Mouse (Mus musculus) hindbrain, embryonic 11.5 days (tissue): ENCODE data around the gene Cmtm7. TPM values are rescaled to one million over a fixed set of nuclear protein-coding genes. Genes with fewer than 3 reads are reported as not detected.

Experiments
- ATAC-seq: fragments of 200-750 bp; cut with Nextera tagmentation; 2 replicates; pipeline ENCODE4 v1.8.0; 2017; ENCODE audit warnings: mild to moderate bottlenecking, moderate TSS enrichment, moderate library complexity; ENCODE audit not compliant: low FRiP score
- DNase-seq: peaks from one replicate; pipeline ENCODE4 v3.0.0-alpha.2; 2015; ENCODE audit warnings: low spot score
- H3K27ac ChIP-seq: fragments of 300-500 bp; sonication (generic); 2 replicates; pipeline ENCODE4 v1.5.1; 2014; ENCODE audit warnings: mild to moderate bottlenecking, low read depth, low read length
- H3K27me3 ChIP-seq: fragments of 300-500 bp; sonication (generic); 2 replicates; pipeline ENCODE4 v1.6.1; 2014; ENCODE audit warnings: mild to moderate bottlenecking, low read length, moderate library complexity, mixed read lengths; ENCODE audit not compliant: control insufficient read depth, insufficient read depth
- H3K36me3 ChIP-seq: fragments of 300-500 bp; sonication (generic); 2 replicates; pipeline ENCODE4 v1.6.1; 2014; ENCODE audit warnings: mild to moderate bottlenecking, low read length, moderate library complexity, mixed read lengths; ENCODE audit not compliant: control insufficient read depth, insufficient read depth
- H3K4me1 ChIP-seq: fragments of 300-500 bp; sonication (generic); replicated peaks from 2 replicates; pipeline ENCODE4 v1.6.1; 2014; ENCODE audit warnings: low read length, mixed read lengths; ENCODE audit not compliant: control insufficient read depth, insufficient read depth
- H3K4me2 ChIP-seq: fragments of 300-500 bp; sonication (generic); replicated peaks from 2 replicates; pipeline ENCODE4 v1.6.1; 2014; ENCODE audit warnings: mild to moderate bottlenecking, low read depth, low read length
- H3K4me3 ChIP-seq: fragments of 300-500 bp; sonication (generic); 2 replicates; pipeline ENCODE4 v1.5.1; 2014; ENCODE audit warnings: low read depth, low read length
- H3K9ac ChIP-seq: fragments of 300-500 bp; sonication (generic); 2 replicates; pipeline ENCODE4 v1.6.1; 2014; ENCODE audit warnings: low read depth, low read length
- H3K9me3 ChIP-seq: fragments of 300-500 bp; sonication (generic); 2 replicates; pipeline ENCODE4 v1.6.1; 2016; ENCODE audit warnings: low read length; ENCODE audit not compliant: control insufficient read depth
- WGBS: fragments of 180-500 bp; shearing (Covaris S2); extraction: QIAGEN DNeasy Blood & Tissue Kit; methylation state at CpG from one replicate; pipeline ENCODE4 v1.1.7; 2014; 5-methylcytosine and 5-hydroxymethylcytosine counted together
- polyA plus RNA-seq: library from polyadenylated mRNA; unstranded; fragments of >200 nt; fragmentation: Nextera tagmentation; extraction: Ambion mirVana; gene quantifications from 2 replicates; pipeline ENCODE4 v1.2.1, GENCODE M21; 2014

The Cmtm7 gene
- polyA plus RNA-seq, 1 experiment from 2014 or later, result 77.8 TPM

DNA sequence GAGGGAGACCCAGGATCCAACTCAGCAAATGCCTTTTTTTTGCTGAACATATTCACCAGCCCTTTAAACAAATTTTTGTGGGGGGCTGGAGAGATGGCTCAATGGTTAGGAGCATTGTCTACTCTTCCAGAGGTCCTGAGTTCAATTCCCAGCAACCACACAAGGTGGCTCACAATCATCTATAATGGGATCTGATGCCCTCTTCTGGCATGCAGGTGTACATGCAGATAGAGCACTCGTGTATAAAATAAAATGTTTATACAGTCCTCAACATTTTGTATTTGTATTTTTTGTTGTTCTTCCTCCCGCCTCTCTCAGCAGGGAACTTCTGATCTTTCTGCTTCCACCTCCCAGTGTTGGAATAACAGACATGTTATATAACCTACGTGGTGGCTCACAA, 30.1 kb downstream of the Cmtm7 start:
- H3K4me2 ChIP-seq, result no peak overlapping the region
- H3K4me1 ChIP-seq, result no peaks in the 10 kb centered on the region
- H3K27ac ChIP-seq, result no peak overlapping the region
- H3K36me3 ChIP-seq, result no peaks in the 10 kb centered on the region
- 80% methylated on average over 3 of the region's 3 CpGs for WGBS
- H3K9ac ChIP-seq, result no peak overlapping the region
- ATAC-seq, result no peak
- H3K9me3 ChIP-seq, result no peaks in the 10 kb centered on the region
- H3K27me3 ChIP-seq, result no peaks in the 10 kb centered on the region
- no peak overlapping the region for H3K4me3 ChIP-seq
- DNase-seq, result no peak

DNA sequence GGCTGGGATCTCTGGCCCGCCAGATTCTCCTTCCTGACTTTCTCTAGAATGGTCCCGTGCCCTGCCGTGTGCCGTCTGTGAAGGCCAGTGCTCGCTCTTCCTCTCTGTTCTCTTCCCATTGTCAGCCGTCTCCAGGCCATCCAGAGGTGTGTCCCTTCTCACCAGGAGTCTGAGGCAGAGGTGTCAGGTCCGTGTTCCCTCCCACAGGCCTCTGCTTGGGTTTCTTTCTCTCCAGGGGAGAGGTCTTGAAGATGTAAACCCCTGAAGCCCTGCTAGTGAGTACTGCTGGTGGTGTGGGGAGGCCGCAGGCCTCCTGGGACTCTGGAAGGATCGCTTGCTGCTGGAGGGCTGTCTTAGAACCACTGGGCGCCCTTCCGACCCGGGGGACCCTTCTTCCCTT, 34.2 kb downstream of the Cmtm7 start:
- Histone ChIP-seq H3K4me1 (no peaks in the 10 kb centered on the region), H3K36me3 (no peaks in the 10 kb centered on the region), H3K27me3 (no peaks in the 10 kb centered on the region), H3K9ac (no peak overlapping the region), H3K4me3 (no peak overlapping the region), H3K4me2 (no peak overlapping the region), H3K27ac (no peak overlapping the region), H3K9me3 (no peaks in the 10 kb centered on the region)
- ATAC-seq (no peak), DNase-seq (no peak)
- WGBS, result 86% methylated on average over 11 of the region's 12 CpGs

DNA sequence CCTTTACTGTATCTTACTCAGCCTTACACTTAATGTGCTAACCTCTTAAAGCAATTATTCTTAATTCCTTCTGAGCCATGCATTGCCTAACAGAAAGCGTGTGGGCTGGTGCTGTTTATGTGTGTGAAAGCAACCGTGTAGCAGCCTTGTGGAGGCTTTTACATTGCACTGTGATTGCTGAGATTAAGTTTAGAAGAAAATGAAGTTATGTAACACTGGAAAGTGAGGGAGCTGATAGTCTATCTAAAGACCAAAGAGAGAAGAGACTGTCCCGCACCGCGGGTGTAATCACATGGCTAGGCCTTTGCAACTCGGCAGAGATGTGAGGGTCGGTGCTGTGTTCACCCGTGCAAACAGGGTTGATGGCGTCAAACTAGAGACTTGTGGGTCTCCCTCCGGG, 34.6 kb downstream of the Cmtm7 start:
- H3K9me3 ChIP-seq, result no peaks in the 10 kb centered on the region
- no peak for ATAC-seq
- no peak overlapping the region for H3K4me2 ChIP-seq
- DNase-seq, result no peak
- 86% methylated on average over 10 of the region's 10 CpGs for WGBS
- no peak overlapping the region for H3K27ac ChIP-seq
- no peak overlapping the region for H3K9ac ChIP-seq
- no peaks in the 10 kb centered on the region for H3K36me3 ChIP-seq
- no peak overlapping the region for H3K4me3 ChIP-seq
- H3K4me1 ChIP-seq, result no peaks in the 10 kb centered on the region
- no peaks in the 10 kb centered on the region for H3K27me3 ChIP-seq

- H3K27ac ChIP-seq, result no peak overlapping the region
- no peak for ATAC-seq
- no peak for DNase-seq
- no peak overlapping the region for H3K9ac ChIP-seq
- H3K4me3 ChIP-seq, result no peak overlapping the region
- WGBS, result 81% methylated on average over 4 of the region's 4 CpGs
- H3K4me2 ChIP-seq, result no peak overlapping the region
- no peaks in the 10 kb centered on the region for H3K27me3 ChIP-seq
- H3K36me3 ChIP-seq, result no peaks in the 10 kb centered on the region
- H3K9me3 ChIP-seq, result no peaks in the 10 kb centered on the region
- H3K4me1 ChIP-seq, result no peaks in the 10 kb centered on the region
Observed at GRCm38 (mm10) chr9:114745654-114746053, 36.0 kb downstream of the Cmtm7 start.

DNA sequence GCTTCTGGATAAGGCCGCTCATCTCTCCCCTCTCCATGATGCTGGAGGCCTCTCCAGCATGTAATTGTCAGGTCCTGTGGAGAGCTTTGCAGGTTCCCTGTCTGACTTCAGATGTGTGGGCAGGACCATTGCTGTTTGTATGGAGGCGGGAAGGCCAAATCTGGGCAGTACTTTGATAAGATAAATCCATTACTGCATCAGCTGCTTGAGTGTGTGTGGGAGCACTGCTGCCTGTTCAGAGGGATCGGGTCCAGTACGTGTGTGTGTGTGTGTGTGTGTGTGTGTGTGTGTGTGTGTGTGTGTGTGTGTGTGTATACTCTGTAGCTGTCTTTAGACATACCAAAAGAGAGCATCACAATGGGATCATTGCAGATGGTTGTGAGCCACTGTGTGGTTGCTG, 36.5 kb downstream of the Cmtm7 start:
- no peak overlapping the region for H3K4me3 ChIP-seq
- no peak overlapping the region for H3K4me2 ChIP-seq
- H3K27me3 ChIP-seq, result no peaks in the 10 kb centered on the region
- WGBS, result 96% methylated on average over 4 of the region's 4 CpGs
- no peak for ATAC-seq
- no peak overlapping the region for H3K9ac ChIP-seq
- H3K4me1 ChIP-seq, result no peaks in the 10 kb centered on the region
- no peak for DNase-seq
- no peaks in the 10 kb centered on the region for H3K9me3 ChIP-seq
- no peaks in the 10 kb centered on the region for H3K36me3 ChIP-seq
- H3K27ac ChIP-seq, result no peak overlapping the region

DNA sequence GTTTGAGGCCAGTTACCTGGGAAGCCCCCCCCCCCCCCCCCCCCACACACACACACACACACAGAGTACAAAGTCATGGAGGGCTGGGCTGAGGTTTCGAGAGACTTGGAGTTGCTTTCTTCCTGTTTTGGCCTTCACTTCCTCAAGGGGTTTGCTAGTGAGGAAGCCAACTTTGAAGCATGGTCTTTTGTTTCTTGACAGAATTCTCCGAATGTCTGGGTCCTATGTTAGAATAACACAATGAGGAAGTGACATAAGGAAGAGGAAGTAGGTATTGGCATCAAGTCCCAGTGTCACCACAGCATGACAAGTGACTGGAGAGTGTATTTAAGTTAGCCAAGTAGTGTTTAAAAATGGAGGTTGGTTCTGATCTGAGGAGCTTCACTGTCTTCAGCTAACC, 38.9 kb downstream of the Cmtm7 start:
- Histone ChIP-seq H3K36me3 (no peaks in the 10 kb centered on the region), H3K27ac (no peak overlapping the region), H3K4me2 (no peak overlapping the region), H3K27me3 (no peaks in the 10 kb centered on the region), H3K4me1 (no peaks in the 10 kb centered on the region), H3K9me3 (no peaks in the 10 kb centered on the region), H3K9ac (no peak overlapping the region), H3K4me3 (no peak overlapping the region)
- 89% methylated on average over 2 of the region's 2 CpGs for WGBS
- DNase-seq (no peak), ATAC-seq (no peak)

- Histone ChIP-seq H3K4me3 (no peak overlapping the region), H3K36me3 (no peaks in the 10 kb centered on the region), H3K4me1 (no peaks in the 10 kb centered on the region), H3K27ac (no peak overlapping the region), H3K9me3 (no peaks in the 10 kb centered on the region), H3K27me3 (no peaks in the 10 kb centered on the region), H3K4me2 (no peak overlapping the region), H3K9ac (no peak overlapping the region)
- no peak for ATAC-seq
- no peak for DNase-seq
- 90% methylated on average over 9 of the region's 9 CpGs for WGBS
Observed at GRCm38 (mm10) chr9:114740336-114740735, 41.3 kb downstream of the Cmtm7 start.

DNA sequence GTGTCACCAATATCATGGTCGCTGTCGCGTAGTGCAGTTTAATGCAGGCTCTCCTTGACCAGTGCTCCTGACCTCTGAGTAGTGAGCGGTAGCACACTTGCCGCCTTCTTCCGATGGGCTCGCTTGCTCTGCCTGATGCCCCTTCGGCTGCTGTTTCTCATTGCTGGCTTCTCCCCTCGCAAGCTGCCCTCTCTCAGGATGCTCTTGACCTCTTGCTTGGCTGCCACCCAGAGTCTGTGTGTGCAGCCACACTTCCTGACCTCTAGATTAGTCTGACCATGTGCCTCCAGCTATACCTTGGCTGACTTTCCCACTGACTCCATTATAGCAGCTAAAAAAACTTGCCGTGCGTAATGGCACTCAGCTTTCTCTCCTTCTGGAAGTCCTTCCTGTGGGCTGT, 45.2 kb downstream of the Cmtm7 start:
- H3K9me3 ChIP-seq, result no peaks in the 10 kb centered on the region
- WGBS, result 73% methylated on average over 11 of the region's 11 CpGs
- ATAC-seq (no peak), DNase-seq (no peak)
- H3K9ac ChIP-seq, result no peak overlapping the region
- H3K4me3 ChIP-seq, result no peak overlapping the region
- peaks cover 7% of the 10 kb centered on the region for H3K4me1 ChIP-seq
- no peak overlapping the region for H3K27ac ChIP-seq
- no peaks in the 10 kb centered on the region for H3K27me3 ChIP-seq
- H3K36me3 ChIP-seq, result no peaks in the 10 kb centered on the region
- H3K4me2 ChIP-seq, result no peak overlapping the region

- DNase-seq (no peak), ATAC-seq (no peak)
- Histone ChIP-seq H3K4me1 (peaks cover 7% of the 10 kb centered on the region), H3K27me3 (no peaks in the 10 kb centered on the region), H3K9me3 (no peaks in the 10 kb centered on the region), H3K9ac (no peak overlapping the region), H3K4me3 (no peak overlapping the region), H3K36me3 (no peaks in the 10 kb centered on the region), H3K27ac (no peak overlapping the region), H3K4me2 (no peak overlapping the region)
- 80% methylated on average over 2 of the region's 2 CpGs for WGBS
Observed at GRCm38 (mm10) chr9:114733238-114733637, 48.4 kb downstream of the Cmtm7 start.
